22 mouse cellular contexts compared by ENCODE assay signal in genomic region chr9:110834411-110834810, GRCm38 (mm10). TPM values are rescaled to one million over a fixed set of nuclear protein-coding genes. Genes with fewer than 3 reads are reported as not detected.
DNase-seq lines count a peak whose midpoint lies in the region; ATAC-seq and TF ChIP-seq lines count a peak whose summit lies in the region.
"Had no signal": no experiment of that assay in that cellular context is flagged by ENCODE, and none has a peak within 500 bp of the region (broad histone marks: within the 10 kb centered on the region; RNA-seq: fewer than 3 reads in every experiment).

TSS of gene Prss45 (plus strand) at chr9:110834588.

- no peak within 1 kb of the TSS for H3K27ac ChIP-seq in heart, embryonic 11.5 days (ENCODE audit: low read depth, low read length)
- H3K27ac ChIP-seq in intestine, embryonic 15.5 days: no peak within 1 kb of the TSS
- H3K27ac ChIP-seq in intestine, postnatal 0 days (ENCODE audit: low read depth, low read length): no peak within 1 kb of the TSS
- no peak within 1 kb of the TSS for H3K27ac ChIP-seq in midbrain, embryonic 12.5 days (replicated peaks)
- H3K27ac ChIP-seq in midbrain, embryonic 10.5 days (replicated peaks): no peak within 1 kb of the TSS
- H3K27ac ChIP-seq in embryonic facial prominence, embryonic 13.5 days: no peak within 1 kb of the TSS
- no peak within 1 kb of the TSS for H3K27ac ChIP-seq in liver, embryonic 12.5 days
- H3K27ac ChIP-seq: forebrain, embryonic 15.5 days; neural tube, embryonic 13.5 days had no signal

- H3K4me2 ChIP-seq in heart, embryonic 11.5 days: peak within 1 kb of the TSS; percentile 20; the same call in 1 of the 2 replicates
- H3K4me2 ChIP-seq in intestine, embryonic 15.5 days (replicated peaks): 0 out of 2 replicates have a peak within 1 kb of the TSS, but pooled peaks have one; percentile 9
- H3K4me2 ChIP-seq in intestine, postnatal 0 days (replicated peaks; ENCODE audit: low read depth): no peak within 1 kb of the TSS
- H3K4me2 ChIP-seq in midbrain, embryonic 12.5 days (replicated peaks): peak within 1 kb of the TSS; percentile 22
- peak within 1 kb of the TSS; percentile 24 for H3K4me2 ChIP-seq in embryonic facial prominence, embryonic 13.5 days
- no peak within 1 kb of the TSS for H3K4me2 ChIP-seq in liver, embryonic 12.5 days
- H3K4me2 ChIP-seq: forebrain, embryonic 15.5 days; neural tube, embryonic 13.5 days had no signal

- no peak for DNase-seq in heart, postnatal 14 days
- no peak for DNase-seq in midbrain, embryonic 10.5 days (ENCODE audit: low spot score)
- DNase-seq: adrenal gland, postnatal 36 days; B cell, adult 2 months; cerebellum, adult 9-11 months; embryo, embryonic 11 days; gastrocnemius, postnatal 36 days; kidney, adult 18-20 months; kidney, postnatal 4 days; liver; lung, adult 18-20 months; right cerebral cortex, postnatal 25 days; thymus, postnatal 25 days had no signal

- 63% methylated on average over 19 of the region's 19 CpGs for WGBS in heart, embryonic 11.5 days (ENCODE audit: insufficient replicate concordance)
- 84% methylated on average over 19 of the region's 19 CpGs for WGBS in intestine, embryonic 15.5 days
- 83% methylated on average over 19 of the region's 19 CpGs for WGBS in intestine, postnatal 0 days
- 77% methylated on average over 19 of the region's 19 CpGs for WGBS in midbrain, embryonic 12.5 days
- WGBS in midbrain, embryonic 10.5 days: 75% methylated on average over 19 of the region's 19 CpGs
- WGBS in embryonic facial prominence, embryonic 13.5 days: 67% methylated on average over 19 of the region's 19 CpGs
- WGBS in liver, embryonic 12.5 days (ENCODE audit: insufficient replicate concordance): 67% methylated on average over 19 of the region's 19 CpGs

- intact Hi-C loops in heart, postnatal 14 days (cut with DNase I): no loop called here

- no peak within 1 kb of the TSS for H3K4me3 ChIP-seq in heart, embryonic 11.5 days (ENCODE audit: low read depth, low read length)
- H3K4me3 ChIP-seq in intestine, embryonic 15.5 days (replicated peaks): no peak within 1 kb of the TSS
- no peak within 1 kb of the TSS for H3K4me3 ChIP-seq in intestine, postnatal 0 days (ENCODE audit: low read depth, low read length)
- no peak within 1 kb of the TSS for H3K4me3 ChIP-seq in midbrain, embryonic 12.5 days
- no peak within 1 kb of the TSS for H3K4me3 ChIP-seq in midbrain, embryonic 10.5 days
- H3K4me3 ChIP-seq in embryonic facial prominence, embryonic 13.5 days: no peak within 1 kb of the TSS
- no peak within 1 kb of the TSS for H3K4me3 ChIP-seq in liver, embryonic 12.5 days
- H3K4me3 ChIP-seq: forebrain, embryonic 15.5 days; neural tube, embryonic 13.5 days had no signal

- no peaks in the 10 kb centered on the region for H3K4me1 ChIP-seq in heart, embryonic 11.5 days (ENCODE audit: control insufficient read depth, insufficient read depth, low read length)
- H3K4me1 ChIP-seq in intestine, embryonic 15.5 days (replicated peaks): no peaks in the 10 kb centered on the region
- no peaks in the 10 kb centered on the region for H3K4me1 ChIP-seq in intestine, postnatal 0 days (replicated peaks; ENCODE audit: control insufficient read depth, insufficient read depth, low read length)
- no peaks in the 10 kb centered on the region for H3K4me1 ChIP-seq in midbrain, embryonic 12.5 days
- peaks cover 15% of the 10 kb centered on the region for H3K4me1 ChIP-seq in midbrain, embryonic 10.5 days
- H3K4me1 ChIP-seq in embryonic facial prominence, embryonic 13.5 days: no peaks in the 10 kb centered on the region
- no peaks in the 10 kb centered on the region for H3K4me1 ChIP-seq in liver, embryonic 12.5 days
- H3K4me1 ChIP-seq: forebrain, embryonic 15.5 days; neural tube, embryonic 13.5 days had no signal

- TF ChIP-seq CTCF in intestine, postnatal 0 days (IDR thresholded peaks at IDR 0.05; ENCODE audit: low read depth): no peak

- H3K27me3 ChIP-seq in heart, embryonic 11.5 days (ENCODE audit: control insufficient read depth, insufficient read depth, low read length): no peaks in the 10 kb centered on the region
- no peaks in the 10 kb centered on the region for H3K27me3 ChIP-seq in intestine, embryonic 15.5 days (replicated peaks)
- no peaks in the 10 kb centered on the region for H3K27me3 ChIP-seq in intestine, postnatal 0 days (replicated peaks; ENCODE audit: control insufficient read depth, insufficient read depth, low read length)
- H3K27me3 ChIP-seq in midbrain, embryonic 12.5 days: no peaks in the 10 kb centered on the region
- H3K27me3 ChIP-seq in midbrain, embryonic 10.5 days (ENCODE audit: low read depth, poor library complexity, severe bottlenecking): no peaks in the 10 kb centered on the region
- H3K27me3 ChIP-seq in embryonic facial prominence, embryonic 13.5 days: no peaks in the 10 kb centered on the region
- H3K27me3 ChIP-seq in liver, embryonic 12.5 days (replicated peaks): peaks cover 8% of the 10 kb centered on the region
- H3K27me3 ChIP-seq: forebrain, embryonic 15.5 days; neural tube, embryonic 13.5 days had no signal

- ATAC-seq in heart, embryonic 11.5 days (replicated peaks; ENCODE audit: insufficient number of reproducible peaks, low FRiP score, low TSS enrichment): no peak
- no peak for ATAC-seq in intestine, embryonic 15.5 days
- no peak for ATAC-seq in intestine, postnatal 0 days
- no peak for ATAC-seq in midbrain, embryonic 12.5 days (ENCODE audit: low FRiP score, low read depth)
- no peak for ATAC-seq in embryonic facial prominence, embryonic 13.5 days (ENCODE audit: insufficient number of reproducible peaks, insufficient read depth, low FRiP score, low TSS enrichment, low read depth)
- no peak for ATAC-seq in liver, embryonic 12.5 days
- ATAC-seq: forebrain, embryonic 15.5 days had no signal

- no peak within 1 kb of the TSS for H3K9ac ChIP-seq in heart, embryonic 11.5 days (ENCODE audit: low read depth, low read length)
- H3K9ac ChIP-seq in intestine, embryonic 15.5 days: no peak within 1 kb of the TSS
- H3K9ac ChIP-seq in intestine, postnatal 0 days (ENCODE audit: low read depth, low read length): no peak within 1 kb of the TSS
- no peak within 1 kb of the TSS for H3K9ac ChIP-seq in midbrain, embryonic 12.5 days (replicated peaks)
- H3K9ac ChIP-seq in embryonic facial prominence, embryonic 13.5 days: no peak within 1 kb of the TSS
- no peak within 1 kb of the TSS for H3K9ac ChIP-seq in liver, embryonic 12.5 days
- H3K9ac ChIP-seq: forebrain, embryonic 15.5 days; neural tube, embryonic 13.5 days had no signal

- H3K36me3 ChIP-seq in heart, embryonic 11.5 days (ENCODE audit: control insufficient read depth, insufficient read depth, low read length): no peaks in the 10 kb centered on the region
- no peaks in the 10 kb centered on the region for H3K36me3 ChIP-seq in intestine, embryonic 15.5 days
- no peaks in the 10 kb centered on the region for H3K36me3 ChIP-seq in intestine, postnatal 0 days (ENCODE audit: control insufficient read depth, insufficient read depth)
- no peaks in the 10 kb centered on the region for H3K36me3 ChIP-seq in midbrain, embryonic 12.5 days
- no peaks in the 10 kb centered on the region for H3K36me3 ChIP-seq in midbrain, embryonic 10.5 days
- no peaks in the 10 kb centered on the region for H3K36me3 ChIP-seq in embryonic facial prominence, embryonic 13.5 days
- no peaks in the 10 kb centered on the region for H3K36me3 ChIP-seq in liver, embryonic 12.5 days
- H3K36me3 ChIP-seq: forebrain, embryonic 15.5 days; neural tube, embryonic 13.5 days had no signal

- no peaks in the 10 kb centered on the region for H3K9me3 ChIP-seq in heart, embryonic 11.5 days (replicated peaks; ENCODE audit: control insufficient read depth, low read length)
- H3K9me3 ChIP-seq in intestine, embryonic 15.5 days: no peaks in the 10 kb centered on the region
- H3K9me3 ChIP-seq in intestine, postnatal 0 days (ENCODE audit: control insufficient read depth): no peaks in the 10 kb centered on the region
- no peaks in the 10 kb centered on the region for H3K9me3 ChIP-seq in midbrain, embryonic 12.5 days
- H3K9me3 ChIP-seq in midbrain, embryonic 10.5 days (replicated peaks): no peaks in the 10 kb centered on the region
- H3K9me3 ChIP-seq in embryonic facial prominence, embryonic 13.5 days: no peaks in the 10 kb centered on the region
- no peaks in the 10 kb centered on the region for H3K9me3 ChIP-seq in liver, embryonic 12.5 days (replicated peaks)
- H3K9me3 ChIP-seq: forebrain, embryonic 15.5 days; neural tube, embryonic 13.5 days had no signal

RNA-seq across cellular contexts. Expression of gene Prss45, which starts in this region (rescaled TPM):
- not detected in 2 replicates for polyA plus RNA-seq in heart, embryonic 11.5 days (2014; fragmentation: Nextera tagmentation; extraction: Ambion mirVana)
- total RNA-seq in heart, postnatal 14 days (2021): not detected
- polyA plus RNA-seq in intestine, embryonic 15.5 days (2015; fragmentation: Nextera tagmentation; extraction: Ambion mirVana): not detected in 2 replicates
- polyA plus RNA-seq in intestine, postnatal 0 days (2015; fragmentation: Nextera tagmentation; extraction: Ambion mirVana): not detected in 2 replicates
- not detected in 2 replicates for polyA plus RNA-seq in midbrain, embryonic 12.5 days (2016; fragmentation: Nextera tagmentation; extraction: Ambion mirVana)
- not detected in 2 replicates for polyA plus RNA-seq in midbrain, embryonic 10.5 days (2016; fragmentation: Nextera tagmentation; extraction: Ambion mirVana)
- polyA plus RNA-seq in embryonic facial prominence, embryonic 13.5 days (2015; fragmentation: Nextera tagmentation; extraction: Ambion mirVana): not detected in 2 replicates
- not detected in 2 replicates for polyA plus RNA-seq in liver, embryonic 12.5 days (2016; fragmentation: Nextera tagmentation; extraction: Ambion mirVana)
- total RNA-seq: adrenal gland, postnatal 36 days; gastrocnemius, postnatal 36 days had no signal
- polyA plus RNA-seq: forebrain, embryonic 15.5 days; neural tube, embryonic 13.5 days; stomach, embryonic 16.5 days had no signal

Comparison
In these comparisons a context has a peak if more than half of its experiments do, and no peak if none do; other contexts are left out.
1. H3K4me2 ChIP-seq: peak in heart, embryonic 11.5 days (single experiment), intestine, embryonic 15.5 days (single experiment), midbrain, embryonic 12.5 days (single experiment) and embryonic facial prominence, embryonic 13.5 days (single experiment); none in intestine, postnatal 0 days (single experiment) and liver, embryonic 12.5 days (single experiment).